Mouse (Mus musculus): ENCODE data around the gene Camsap1.
A peak's percentile ranks its signal among the peaks of the same experiment; 100 is the strongest.

The Camsap1 gene

DNA sequence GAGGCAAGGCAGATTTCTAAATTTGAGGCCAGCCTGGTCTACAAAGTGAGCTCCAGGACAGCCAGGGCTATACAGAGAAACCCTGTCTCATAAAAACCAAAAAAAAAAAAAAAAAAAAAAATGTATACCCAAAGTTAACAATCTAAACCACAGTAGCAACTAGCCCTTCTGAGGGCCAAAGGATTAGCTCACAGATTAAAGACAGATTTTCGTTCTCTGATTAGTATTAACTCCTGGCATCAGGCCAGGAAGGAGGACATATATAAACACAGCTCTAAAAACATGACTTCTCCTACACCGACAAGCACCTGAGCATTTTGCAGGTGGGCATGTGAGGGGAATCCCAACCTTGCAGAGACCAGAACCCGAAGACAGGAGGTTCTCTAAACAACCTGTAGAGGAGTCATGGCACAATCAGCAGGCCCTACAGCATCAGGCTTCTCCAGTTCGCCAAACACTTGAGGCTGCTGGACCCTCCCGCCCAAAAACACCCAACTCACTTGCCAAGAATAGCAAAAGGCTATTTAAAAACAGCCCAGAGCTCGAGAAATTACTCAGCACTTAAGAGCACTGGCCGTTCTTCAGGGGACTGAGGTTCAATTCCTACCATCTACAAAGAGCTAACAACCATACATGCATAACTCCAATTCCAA lies 5.4 kb downstream of the Camsap1 start:
- no peak for DNase-seq

DNA sequence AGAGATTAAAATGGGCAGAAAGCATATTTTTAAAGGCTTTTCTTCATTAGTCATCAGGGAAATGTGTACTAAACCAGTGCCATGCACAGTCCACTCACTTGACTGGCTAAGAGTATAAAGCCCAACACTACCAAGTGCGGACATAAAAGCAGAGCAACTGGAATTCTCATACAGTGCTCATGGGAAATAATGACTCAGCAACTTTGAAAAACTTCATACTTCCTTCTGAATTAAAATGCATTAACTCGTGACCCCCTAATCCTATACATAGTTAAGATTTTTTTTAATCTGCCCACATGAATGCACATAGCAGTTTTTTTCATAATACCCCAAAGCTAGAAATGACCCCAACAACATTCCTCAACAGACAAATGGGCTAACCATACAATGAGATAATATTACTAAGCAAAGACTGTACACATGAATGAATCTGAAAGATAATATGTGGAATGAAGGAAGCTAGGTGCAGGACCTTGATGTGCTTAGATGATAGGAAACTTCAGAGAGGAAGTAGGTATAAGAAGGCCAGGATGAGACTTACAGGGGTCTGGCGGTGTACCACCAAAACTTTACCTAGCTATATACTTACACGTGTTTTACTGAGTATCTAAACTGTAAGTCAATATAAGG lies 7.8 kb downstream of the Camsap1 start:
- DNase-seq, result no peak

DNA sequence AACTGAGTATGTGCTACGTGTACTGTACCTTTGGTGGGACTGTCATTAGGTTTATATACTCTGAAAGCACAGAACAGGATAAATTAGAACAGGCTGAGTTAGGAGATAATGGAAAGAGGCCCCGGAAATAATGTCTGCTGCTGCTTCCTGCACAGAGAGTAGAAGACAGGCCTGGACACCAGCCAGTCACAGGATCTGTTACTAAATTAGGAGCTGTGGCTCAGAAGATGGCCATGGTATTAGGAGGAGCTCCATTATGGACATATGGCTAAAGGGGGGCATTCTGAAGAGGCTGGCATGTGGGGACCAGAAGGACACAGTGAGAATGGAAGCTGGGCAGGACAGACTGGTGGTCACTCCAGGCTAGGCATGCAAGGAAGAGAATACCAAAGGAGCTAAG lies 12.7 kb downstream of the Camsap1 start:
- no peak for DNase-seq

DNA sequence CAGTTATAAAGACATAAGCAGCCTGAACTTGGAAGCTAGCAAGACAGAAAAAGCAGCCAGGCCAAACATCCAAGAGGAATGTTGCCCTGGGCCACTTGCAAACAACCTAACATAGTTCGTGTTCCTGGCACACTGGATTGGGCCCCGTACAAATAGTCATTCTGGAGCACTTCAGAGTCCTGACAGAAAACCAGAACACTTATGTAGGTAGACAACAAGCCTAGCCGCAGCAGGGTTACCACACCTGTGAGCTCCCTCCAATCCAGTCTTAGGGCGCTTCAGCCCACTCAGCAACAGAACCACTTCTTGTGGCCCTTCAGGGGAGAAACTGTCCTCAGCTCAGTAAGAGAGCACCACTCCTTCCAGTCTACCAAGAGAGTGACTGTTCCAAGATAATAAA lies 13.8 kb downstream of the Camsap1 start:
- DNase-seq, result no peak

DNA sequence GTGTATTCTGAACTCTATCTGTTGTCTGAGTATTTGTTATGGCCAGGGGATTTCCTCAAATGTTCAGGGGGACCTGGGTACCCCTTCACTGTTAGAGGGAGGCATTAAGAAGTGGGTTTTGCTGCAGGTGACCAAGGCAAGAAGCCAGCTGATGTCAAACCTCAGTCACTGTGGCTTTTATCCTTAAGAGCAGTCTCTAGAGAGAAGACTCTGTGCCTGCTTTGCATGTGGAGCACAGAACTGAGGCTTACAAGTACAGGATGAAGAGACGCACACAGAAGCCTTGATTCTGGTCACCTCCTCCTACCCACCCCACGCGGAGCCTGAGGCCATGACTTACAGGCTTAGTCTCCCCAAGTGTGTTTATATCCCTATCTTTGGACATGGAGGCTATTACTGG lies 33.8 kb downstream of the Camsap1 start:
- no peak for DNase-seq

- no peak for DNase-seq
These were observed 35.1 kb downstream of the Camsap1 start for GRCm38 (mm10) chr2:25947950-25948349.

- DNase-seq, result no peak
These were observed 39.3 kb downstream of the Camsap1 start for GRCm38 (mm10) chr2:25943822-25944221.

DNA sequence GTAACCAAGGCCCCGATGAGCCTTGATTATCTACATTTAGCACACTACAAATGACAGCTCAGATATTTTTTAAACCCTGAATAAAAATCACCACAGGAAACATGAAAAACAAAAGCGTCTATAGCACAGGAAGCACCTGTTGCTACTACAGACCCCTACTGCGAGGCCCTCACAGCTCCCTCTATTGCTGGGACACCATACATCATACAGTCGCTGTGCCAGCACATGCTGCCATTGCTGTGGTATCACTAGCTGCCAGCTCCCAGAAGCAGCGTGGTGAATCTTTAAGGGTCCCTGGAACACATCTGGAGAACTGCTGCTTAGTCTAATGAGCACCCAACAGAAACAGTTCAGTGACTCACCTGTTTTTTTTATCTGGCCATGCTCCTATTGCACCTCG lies 42.6 kb downstream of the Camsap1 start:
- no peak for DNase-seq

DNA sequence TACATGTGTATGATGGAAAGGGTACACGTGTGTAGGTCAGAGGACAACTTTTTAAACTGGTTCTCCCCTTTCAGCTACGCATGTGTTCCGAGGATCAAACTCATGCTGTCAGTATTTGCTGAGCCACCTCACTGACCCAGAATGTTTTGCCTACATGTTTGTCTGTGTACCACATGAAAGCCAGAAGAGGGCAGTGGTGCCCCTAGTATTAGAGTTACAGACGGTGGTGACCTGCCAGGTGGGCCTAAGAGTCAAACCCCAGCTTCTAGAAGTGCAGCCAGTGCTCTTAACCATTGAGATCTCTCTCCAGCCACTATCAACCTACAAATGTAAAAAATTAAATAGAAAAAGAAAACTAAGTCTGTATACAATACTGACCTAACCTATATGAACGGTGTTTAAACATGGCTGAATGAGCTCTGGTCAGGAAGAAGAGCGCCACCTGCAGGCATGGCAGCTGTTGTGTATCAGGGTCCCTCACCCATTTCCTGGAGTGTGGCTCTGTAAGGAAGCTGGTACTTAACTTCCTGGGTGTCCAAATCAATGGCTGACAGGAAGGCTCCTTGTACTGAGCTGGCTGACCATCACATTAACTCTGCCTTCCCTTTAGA lies 51.7 kb downstream of the Camsap1 start:
- peak; percentile 56 for DNase-seq

DNA sequence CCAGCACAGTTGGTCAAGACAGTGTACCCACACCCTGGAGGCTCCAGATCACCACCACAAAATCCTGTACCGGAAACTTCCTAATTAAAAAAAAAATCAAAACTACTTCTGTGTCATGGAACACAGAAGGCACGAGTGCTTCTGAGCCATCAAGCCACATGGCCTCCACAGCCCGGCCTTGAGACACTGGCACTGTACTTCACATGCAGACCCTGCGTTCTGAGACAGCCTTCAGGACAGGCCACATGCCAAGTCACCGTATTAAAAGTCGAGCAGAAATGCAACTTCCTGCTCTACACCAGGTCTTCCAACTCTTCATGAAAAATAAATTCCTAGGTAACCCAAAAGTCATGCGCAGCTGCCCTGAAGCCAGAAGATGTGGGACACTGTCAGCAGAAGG lies 55.3 kb downstream of the Camsap1 start:
- DNase-seq, result no peak

GRCm38 (mm10) chr2:25924934-25925333 lies 58.1 kb downstream of the Camsap1 start:
- no peak for DNase-seq

GRCm38 (mm10) chr2:25923799-25924198 lies 59.3 kb downstream of the Camsap1 start:
- DNase-seq, result no peak

- DNase-seq, result no peak
These were observed 63.1 kb downstream of the Camsap1 start for GRCm38 (mm10) chr2:25919972-25920371.

GRCm38 (mm10) chr2:25918408-25918807 lies 64.7 kb downstream of the Camsap1 start:
- DNase-seq, result no peak

DNA sequence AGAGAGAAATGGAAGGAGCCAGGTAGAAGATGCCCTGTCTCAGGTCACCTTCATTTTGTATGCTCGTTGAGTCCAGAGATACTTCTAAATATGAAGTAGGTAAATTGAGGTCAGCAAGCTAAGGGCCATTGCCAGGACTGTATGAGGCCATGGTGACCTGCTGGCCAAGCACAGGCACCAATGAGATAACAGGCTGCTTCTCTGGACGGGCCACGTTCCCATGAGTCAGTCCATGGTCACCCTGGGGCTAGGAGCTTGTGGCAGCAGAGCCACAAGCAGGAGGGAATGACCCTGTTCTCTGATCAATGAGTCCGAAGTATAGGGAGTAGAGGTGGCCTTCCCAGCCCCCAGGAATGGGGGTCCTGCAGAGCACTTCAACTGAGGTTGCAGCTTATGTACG lies 68.3 kb downstream of the Camsap1 start:
- DNase-seq, result no peak

- no peak for DNase-seq
These were observed 68.9 kb downstream of the Camsap1 start for GRCm38 (mm10) chr2:25914201-25914600.

DNA sequence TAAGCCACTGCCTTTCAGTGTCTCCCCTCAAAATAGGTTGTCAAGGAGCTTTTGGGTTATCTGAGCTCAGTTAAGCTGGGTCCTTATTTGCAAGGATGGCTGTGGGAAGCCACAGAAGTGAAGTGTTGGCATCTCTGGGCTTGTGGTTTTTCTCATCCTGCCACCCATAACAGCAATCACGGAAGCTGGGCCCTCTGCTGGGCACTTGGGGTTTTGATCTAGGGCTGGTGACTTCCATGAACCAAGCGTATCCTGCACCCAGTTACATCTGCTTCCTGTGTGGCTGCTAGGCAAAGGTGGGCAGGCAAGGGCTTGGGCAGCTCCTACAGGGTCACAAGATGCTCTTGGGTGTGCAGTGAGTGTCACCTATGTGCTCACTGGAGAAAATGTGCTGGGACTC lies 69.8 kb downstream of the Camsap1 start:
- DNase-seq, result no peak

DNA sequence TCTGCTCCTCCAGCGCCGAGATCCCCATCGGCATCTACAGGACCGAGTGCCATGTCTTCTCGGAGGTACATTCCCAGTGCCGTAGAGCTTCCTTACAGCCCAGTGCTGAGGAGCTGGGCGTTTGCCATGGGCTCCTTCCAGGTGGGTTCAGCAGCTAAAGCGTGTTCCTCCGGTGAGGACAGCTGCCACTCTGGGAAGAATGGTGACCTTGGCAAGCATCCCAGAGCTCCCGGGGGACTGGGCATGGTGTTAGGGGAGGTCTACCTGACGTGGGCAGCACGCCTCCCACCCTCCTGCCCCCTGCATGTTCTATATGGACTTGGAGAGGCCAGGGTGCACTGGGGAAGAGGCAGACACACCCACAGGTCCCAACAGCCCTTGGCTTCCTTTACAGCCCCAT lies 73.2 kb downstream of the Camsap1 start:
- DNase-seq, result no peak

DNA sequence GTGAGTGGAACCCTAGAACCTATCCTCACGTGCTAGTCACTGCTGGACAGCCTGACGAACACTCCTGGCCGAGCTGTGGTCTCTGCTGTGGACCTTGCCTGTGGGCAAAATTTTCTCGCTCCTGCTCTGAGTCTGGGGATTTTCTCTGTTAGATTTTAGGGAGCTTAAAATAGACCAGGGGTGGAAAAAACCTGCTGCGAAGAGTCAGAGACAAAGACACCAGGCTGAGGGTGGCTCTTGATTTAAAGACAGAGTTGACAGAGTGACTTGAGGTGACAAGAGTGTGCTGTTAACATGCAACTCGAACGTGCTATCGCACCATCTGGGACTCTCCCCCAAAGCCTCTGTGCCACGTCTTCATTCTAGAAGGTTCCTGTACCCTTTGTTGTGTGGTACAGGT lies 84.1 kb downstream of the Camsap1 start:
- no peak for DNase-seq

- no peak for DNase-seq
These were observed 90.6 kb downstream of the Camsap1 start for GRCm38 (mm10) chr2:25892440-25892839.

DNA sequence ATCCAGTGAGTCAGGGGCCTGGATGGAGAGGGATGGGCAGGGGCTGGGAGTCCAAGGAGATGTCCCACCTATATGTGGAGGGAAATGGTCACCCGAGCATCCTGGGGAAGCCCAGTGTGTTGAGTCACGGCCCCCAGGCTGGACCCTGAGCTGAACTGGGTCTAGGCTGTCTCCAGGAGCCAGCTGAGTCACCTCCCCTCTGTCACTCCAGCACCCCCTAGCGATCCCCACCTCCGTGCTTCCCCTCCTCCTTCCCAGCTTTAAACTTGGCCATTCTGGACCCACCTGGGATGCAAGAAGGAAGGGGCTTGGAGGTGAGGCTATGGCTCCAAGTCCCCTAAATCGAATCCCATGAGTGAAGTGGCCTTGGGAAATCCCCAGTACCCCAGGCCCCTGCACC lies 94.9 kb downstream of the Camsap1 start:
- DNase-seq, result no peak

- DNase-seq, result peak; percentile 38
These were observed 95.9 kb downstream of the Camsap1 start for GRCm38 (mm10) chr2:25887226-25887625.

DNA sequence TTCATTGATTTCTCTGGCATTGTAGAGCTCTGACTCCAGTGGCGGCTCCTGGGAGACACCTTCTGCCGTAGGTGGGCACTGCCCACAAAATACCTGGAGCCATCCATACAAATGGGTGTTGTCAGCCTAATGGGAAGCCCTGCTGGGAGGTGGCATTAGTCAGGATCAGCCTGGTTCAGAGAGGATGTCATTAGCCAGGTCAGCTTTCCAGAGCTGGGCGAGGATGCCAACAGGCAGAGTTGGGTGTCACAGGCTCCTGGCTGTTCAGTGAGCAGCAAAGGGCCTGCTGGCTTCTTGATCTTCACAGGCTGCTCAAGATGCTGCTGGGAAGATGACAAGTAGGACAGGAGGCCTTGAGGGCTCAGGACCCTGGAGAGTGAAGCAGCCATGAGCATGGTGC lies 98.3 kb downstream of the Camsap1 start:
- DNase-seq, result no peak

- no peak for DNase-seq
These were observed 100.8 kb downstream of the Camsap1 start for GRCm38 (mm10) chr2:25882276-25882675.

- no peak for DNase-seq
These were observed 104.0 kb downstream of the Camsap1 start for GRCm38 (mm10) chr2:25879061-25879460.

Measured in liver (tissue).